In the genomic region with DNA sequence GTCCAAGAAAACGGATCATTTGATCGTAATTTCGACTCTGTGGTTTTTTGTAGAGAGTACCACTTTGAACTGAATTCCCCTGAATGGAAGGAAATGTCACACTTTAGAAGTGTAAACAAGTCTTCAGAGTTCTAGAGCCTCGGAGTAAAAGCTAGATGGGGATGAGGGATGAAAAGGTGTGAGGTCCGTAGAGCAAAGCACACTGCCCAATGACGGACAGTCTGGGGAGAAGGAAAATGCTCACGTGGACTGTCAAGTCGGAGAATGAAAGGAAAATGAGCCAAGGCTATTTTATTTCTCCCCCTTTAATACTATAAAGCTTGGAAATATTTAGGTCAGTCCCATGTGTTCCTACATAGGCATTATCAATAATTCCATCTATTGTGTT, we compare ENCODE assay signal across 8 mouse cellular contexts.
DNase-seq lines count a peak whose midpoint lies in the region; ATAC-seq and TF ChIP-seq lines count a peak whose summit lies in the region.
"Had no signal": no experiment of that assay in that cellular context is flagged by ENCODE, and none has a peak within 500 bp of the region (broad histone marks: within the 10 kb centered on the region; RNA-seq: fewer than 3 reads in every experiment).

No protein-coding gene starts in this region.

- no peaks in the 10 kb centered on the region for H3K36me3 ChIP-seq in hindbrain, embryonic 11.5 days (ENCODE audit: control insufficient read depth, insufficient read depth, low read length)
- no peaks in the 10 kb centered on the region for H3K36me3 ChIP-seq in hindbrain, postnatal 0 days (ENCODE audit: insufficient read depth, low read length)
- H3K36me3 ChIP-seq in midbrain, embryonic 11.5 days (ENCODE audit: control insufficient read depth, insufficient read depth, low read length), result no peaks in the 10 kb centered on the region
- H3K36me3 ChIP-seq in midbrain, embryonic 10.5 days, result no peaks in the 10 kb centered on the region
- no peaks in the 10 kb centered on the region for H3K36me3 ChIP-seq in limb, embryonic 15.5 days
- no peaks in the 10 kb centered on the region for H3K36me3 ChIP-seq in stomach, postnatal 0 days (ENCODE audit: control insufficient read depth, insufficient read depth, low read length)

- no peaks in the 10 kb centered on the region for H3K4me1 ChIP-seq in hindbrain, embryonic 11.5 days (replicated peaks; ENCODE audit: control insufficient read depth, insufficient read depth, low read length)
- H3K4me1 ChIP-seq in hindbrain, postnatal 0 days (ENCODE audit: insufficient read depth, low read length), result no peaks in the 10 kb centered on the region
- no peaks in the 10 kb centered on the region for H3K4me1 ChIP-seq in midbrain, embryonic 11.5 days (ENCODE audit: control insufficient read depth, insufficient read depth, low read length)
- no peaks in the 10 kb centered on the region for H3K4me1 ChIP-seq in midbrain, embryonic 10.5 days
- no peaks in the 10 kb centered on the region for H3K4me1 ChIP-seq in limb, embryonic 15.5 days
- H3K4me1 ChIP-seq in stomach, postnatal 0 days (replicated peaks; ENCODE audit: control insufficient read depth, insufficient read depth), result no peaks in the 10 kb centered on the region

- no peaks in the 10 kb centered on the region for H3K9me3 ChIP-seq in hindbrain, embryonic 11.5 days (ENCODE audit: control insufficient read depth, low read length)
- no peaks in the 10 kb centered on the region for H3K9me3 ChIP-seq in hindbrain, postnatal 0 days (ENCODE audit: low read length)
- H3K9me3 ChIP-seq in midbrain, embryonic 11.5 days (ENCODE audit: control insufficient read depth, low read length), result no peaks in the 10 kb centered on the region
- no peaks in the 10 kb centered on the region for H3K9me3 ChIP-seq in midbrain, embryonic 10.5 days (replicated peaks)
- no peaks in the 10 kb centered on the region for H3K9me3 ChIP-seq in limb, embryonic 15.5 days
- H3K9me3 ChIP-seq in stomach, postnatal 0 days (ENCODE audit: control insufficient read depth, low read length), result no peaks in the 10 kb centered on the region

- no peak for TF ChIP-seq EP300 in stomach, postnatal 0 days (optimal IDR thresholded peaks at IDR 0.05)

- no peak overlapping the region for H3K27ac ChIP-seq in hindbrain, embryonic 11.5 days (ENCODE audit: low read depth, low read length)
- no peak overlapping the region for H3K27ac ChIP-seq in hindbrain, postnatal 0 days
- H3K27ac ChIP-seq in midbrain, embryonic 11.5 days (ENCODE audit: low read depth, low read length), result no peak overlapping the region
- no peak overlapping the region for H3K27ac ChIP-seq in midbrain, embryonic 10.5 days (replicated peaks)
- H3K27ac ChIP-seq in limb, embryonic 15.5 days, result no peak overlapping the region
- no peak overlapping the region for H3K27ac ChIP-seq in stomach, postnatal 0 days (replicated peaks)
- H3K27ac ChIP-seq: liver, embryonic 14.5 days had no signal

- H3K4me3 ChIP-seq in hindbrain, embryonic 11.5 days (ENCODE audit: low read depth, low read length), result no peak overlapping the region
- H3K4me3 ChIP-seq in hindbrain, postnatal 0 days (ENCODE audit: low read length), result no peak overlapping the region
- no peak overlapping the region for H3K4me3 ChIP-seq in midbrain, embryonic 11.5 days (ENCODE audit: low read depth, low read length)
- no peak overlapping the region for H3K4me3 ChIP-seq in midbrain, embryonic 10.5 days
- H3K4me3 ChIP-seq in limb, embryonic 15.5 days, result no peak overlapping the region
- no peak overlapping the region for H3K4me3 ChIP-seq in stomach, postnatal 0 days (ENCODE audit: low read depth, low read length)

- no peak overlapping the region for H3K4me2 ChIP-seq in hindbrain, embryonic 11.5 days (replicated peaks; ENCODE audit: low read depth, low read length)
- no peak overlapping the region for H3K4me2 ChIP-seq in hindbrain, postnatal 0 days (ENCODE audit: low read depth, low read length)
- H3K4me2 ChIP-seq in midbrain, embryonic 11.5 days, result no peak overlapping the region
- H3K4me2 ChIP-seq in limb, embryonic 15.5 days, result peak overlapping the region; percentile 30; the same call in 1 of the 2 replicates
- peak overlapping the region; percentile 40; the same call in 1 of the 2 replicates for H3K4me2 ChIP-seq in stomach, postnatal 0 days (replicated peaks; ENCODE audit: low read depth)

- 70% methylated on average over 8 of the region's 8 CpGs for WGBS in hindbrain, embryonic 11.5 days
- WGBS in hindbrain, postnatal 0 days, result 73% methylated on average over 8 of the region's 8 CpGs
- WGBS in midbrain, embryonic 11.5 days, result 74% methylated on average over 8 of the region's 8 CpGs
- WGBS in midbrain, embryonic 10.5 days, result 72% methylated on average over 8 of the region's 8 CpGs
- 52% methylated on average over 8 of the region's 8 CpGs for WGBS in limb, embryonic 15.5 days
- WGBS in stomach, postnatal 0 days, result 49% methylated on average over 8 of the region's 8 CpGs

- no peaks in the 10 kb centered on the region for H3K27me3 ChIP-seq in hindbrain, embryonic 11.5 days (ENCODE audit: control insufficient read depth, insufficient read depth, low read length)
- no peaks in the 10 kb centered on the region for H3K27me3 ChIP-seq in hindbrain, postnatal 0 days (ENCODE audit: insufficient read depth, low read length)
- no peaks in the 10 kb centered on the region for H3K27me3 ChIP-seq in midbrain, embryonic 11.5 days (ENCODE audit: control insufficient read depth, insufficient read depth, low read length)
- H3K27me3 ChIP-seq in midbrain, embryonic 10.5 days (ENCODE audit: low read depth, poor library complexity, severe bottlenecking), result no peaks in the 10 kb centered on the region
- H3K27me3 ChIP-seq in limb, embryonic 15.5 days, result no peaks in the 10 kb centered on the region
- H3K27me3 ChIP-seq in stomach, postnatal 0 days (ENCODE audit: control insufficient read depth, insufficient read depth, low read length), result no peaks in the 10 kb centered on the region

- no peak overlapping the region for H3K9ac ChIP-seq in hindbrain, embryonic 11.5 days (ENCODE audit: low read depth, low read length)
- H3K9ac ChIP-seq in hindbrain, postnatal 0 days (replicated peaks; ENCODE audit: low read length), result no peak overlapping the region
- H3K9ac ChIP-seq in midbrain, embryonic 11.5 days (ENCODE audit: low read length), result no peak overlapping the region
- H3K9ac ChIP-seq in limb, embryonic 15.5 days, result no peak overlapping the region
- no peak overlapping the region for H3K9ac ChIP-seq in stomach, postnatal 0 days (ENCODE audit: low read length)
- H3K9ac ChIP-seq: liver, embryonic 14.5 days had no signal

- no peak for TF ChIP-seq CTCF in hindbrain, postnatal 0 days (IDR thresholded peaks at IDR 0.05; ENCODE audit: low read depth)
- TF ChIP-seq CTCF in stomach, postnatal 0 days (IDR thresholded peaks at IDR 0.05; ENCODE audit: low read depth), result no peak

- peak; percentile 49; the same call in 1 of the 2 replicates for ATAC-seq in hindbrain, embryonic 11.5 days (ENCODE audit: low FRiP score)
- no peak for ATAC-seq in hindbrain, postnatal 0 days
- peak; percentile 45; the same call in 1 of the 2 replicates for ATAC-seq in midbrain, embryonic 11.5 days (ENCODE audit: low FRiP score)
- no peak for ATAC-seq in limb, embryonic 15.5 days (ENCODE audit: insufficient number of reproducible peaks, low FRiP score, low TSS enrichment, low read depth)
- no peak for ATAC-seq in stomach, postnatal 0 days (ENCODE audit: low FRiP score, low TSS enrichment)
- no peak for ATAC-seq in granulocyte monocyte progenitor cell, adult 5-6 weeks (replicated peaks; ENCODE audit: poor library complexity, severe bottlenecking)

- DNase-seq in hindbrain, embryonic 11.5 days (ENCODE audit: low spot score), result no peak
- no peak for DNase-seq in hindbrain, postnatal 0 days (ENCODE audit: low spot score)
- no peak for DNase-seq in midbrain, embryonic 11.5 days (ENCODE audit: low spot score, missing footprints)
- no peak for DNase-seq in midbrain, embryonic 10.5 days (ENCODE audit: low spot score)
- DNase-seq in stomach, postnatal 0 days (ENCODE audit: low spot score), result no peak

Comparison
In these comparisons a context has a peak if more than half of its experiments do, and no peak if none do; other contexts are left out.
1. ATAC-seq: peak in hindbrain, embryonic 11.5 days (single experiment) and midbrain, embryonic 11.5 days (single experiment); none in hindbrain, postnatal 0 days (single experiment), limb, embryonic 15.5 days (single experiment), stomach, postnatal 0 days (single experiment) and granulocyte monocyte progenitor cell, adult 5-6 weeks (single experiment).
2. H3K4me2 ChIP-seq: peak in limb, embryonic 15.5 days (single experiment) and stomach, postnatal 0 days (single experiment); none in hindbrain, embryonic 11.5 days (single experiment), hindbrain, postnatal 0 days (single experiment) and midbrain, embryonic 11.5 days (single experiment).